Mouse (Mus musculus): ENCODE data around the gene Psip1. TPM values are rescaled to one million over a fixed set of nuclear protein-coding genes. Genes with fewer than 3 reads are reported as not detected.

The Psip1 gene
- polyA plus RNA-seq (2014; fragmentation: Illumina TruSeq; extraction: RNeasy Lipid Tissue Mini Kit (QIAGEN cat#74804)): 513 TPM

GRCm38 (mm10) chr4:83486117-83486901 is at the start of gene Psip1:
Gene Psip1, minus strand, starts transcription at chr4:83486459.

DNA sequence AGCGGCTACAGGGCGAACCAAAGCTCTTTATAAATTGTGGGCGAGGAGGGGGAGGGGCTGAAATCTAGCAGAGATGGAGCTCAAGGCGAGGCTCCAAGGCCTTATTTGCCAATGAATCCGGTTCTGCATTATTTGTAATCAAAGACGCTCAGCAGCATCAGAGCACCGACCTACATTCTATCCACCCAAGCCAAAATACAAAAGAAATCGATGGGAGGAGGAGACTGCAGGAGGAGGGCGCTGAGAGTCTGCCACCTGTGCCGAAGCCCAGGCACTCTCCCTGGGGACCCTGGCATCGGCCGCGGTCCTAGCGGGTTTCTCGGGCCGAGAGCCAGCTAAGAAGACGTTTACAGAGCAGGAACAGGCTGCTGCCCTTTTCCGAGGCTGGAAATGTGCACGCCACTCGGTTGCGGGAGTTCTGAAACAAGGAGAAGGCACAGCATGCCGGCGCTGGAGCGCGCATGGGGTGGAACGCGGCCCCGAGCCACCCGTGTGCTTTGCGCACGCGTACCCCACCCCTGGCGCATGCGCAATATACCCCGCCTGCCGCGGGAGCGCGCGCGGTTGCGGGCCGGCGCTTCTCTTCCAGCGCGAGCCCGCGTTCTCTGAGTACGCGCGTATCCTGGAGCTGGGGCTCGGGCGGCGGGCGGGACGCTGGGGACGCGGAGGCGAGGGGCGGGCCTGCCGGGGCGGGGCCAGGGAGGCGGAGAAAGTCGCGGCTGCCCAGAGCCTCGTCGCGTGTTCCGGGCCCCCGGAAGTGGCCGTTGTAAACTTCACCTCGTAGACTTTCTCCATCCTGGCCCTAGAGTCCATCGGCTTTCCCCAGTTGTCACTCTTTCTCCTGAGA is 38.8 kb upstream of the Psip1 start, which contains the start of gene Ccdc171:
Gene Ccdc171, plus strand, starts transcription at position 703 of the 847 bp plus-strand sequence.

GRCm38 (mm10) chr4:83417160-83417819 is 69.0 kb downstream of the Psip1 start, which contains the start of gene Snapc3:
Gene Snapc3, plus strand, starts transcription at chr4:83417724.

Other genes with a start within 250 kb of the Psip1 start
- 26.0 TPM for gene Ttc39b, start 162.2 kb downstream of the Psip1 start, polyA plus RNA-seq (2014; fragmentation: Illumina TruSeq; extraction: RNeasy Lipid Tissue Mini Kit (QIAGEN cat#74804))
- gene Snapc3, start 68.7 kb downstream of the Psip1 start, polyA plus RNA-seq (2014; fragmentation: Illumina TruSeq; extraction: RNeasy Lipid Tissue Mini Kit (QIAGEN cat#74804)): 37.8 TPM
- gene Ccdc171, start 39.1 kb upstream of the Psip1 start, polyA plus RNA-seq (2014; fragmentation: Illumina TruSeq; extraction: RNeasy Lipid Tissue Mini Kit (QIAGEN cat#74804)): 7.3 TPM